Mouse (Mus musculus) forebrain, embryonic 14.5 days (tissue): ENCODE data around the gene Cog3. TPM values are rescaled to one million over a fixed set of nuclear protein-coding genes. Genes with fewer than 3 reads are reported as not detected.

Source experiments
- ATAC-seq: fragments of 200-750 bp; cut with Nextera tagmentation; 2 replicates; pipeline ENCODE4 v1.8.0; 2017; ENCODE audit warnings: mild to moderate bottlenecking, moderate library complexity
- DNase-seq: peaks from one replicate; pipeline ENCODE4 v3.0.0-alpha.2; 2015; ENCODE audit warnings: low spot score
- H3K27ac ChIP-seq: fragments of 300-500 bp; sonication (generic); 2 replicates; pipeline ENCODE4 v1.5.1; 2014; ENCODE audit warnings: low read depth, mild to moderate bottlenecking, control low read depth, low read length, moderate library complexity
- H3K27me3 ChIP-seq: fragments of 300-500 bp; sonication (generic); replicated peaks from 2 replicates; pipeline ENCODE4 v1.6.1; 2014; ENCODE audit warnings: low read length, control low read depth, mixed read lengths; ENCODE audit not compliant: control insufficient read depth, insufficient read depth
- H3K36me3 ChIP-seq: fragments of 300-500 bp; sonication (generic); 2 replicates; pipeline ENCODE4 v1.6.1; 2014; ENCODE audit warnings: low read length, control low read depth; ENCODE audit not compliant: control insufficient read depth, insufficient read depth
- H3K4me1 ChIP-seq: fragments of 300-500 bp; sonication (generic); 2 replicates; pipeline ENCODE4 v1.6.1; 2014; ENCODE audit warnings: antibody characterized with exemption, low read length, control low read depth; ENCODE audit not compliant: control insufficient read depth, insufficient read depth
- H3K4me2 ChIP-seq: fragments of 300-500 bp; sonication (generic); 2 replicates; pipeline ENCODE4 v1.6.1; 2014; ENCODE audit warnings: mild to moderate bottlenecking, control low read depth, low read length
- H3K4me3 ChIP-seq: fragments of 300-500 bp; sonication (generic); 2 replicates; pipeline ENCODE4 v1.5.1; 2014; ENCODE audit warnings: low read depth, low read length, control low read depth
- H3K9ac ChIP-seq: fragments of 300-500 bp; sonication (generic); 2 replicates; pipeline ENCODE4 v1.6.1; 2014; ENCODE audit warnings: mild to moderate bottlenecking, low read length, control low read depth, moderate library complexity
- H3K9me3 ChIP-seq: fragments of 300-500 bp; sonication (generic); replicated peaks from 2 replicates; pipeline ENCODE4 v1.6.1; 2016; ENCODE audit warnings: low read length, control low read depth, mixed read lengths; ENCODE audit not compliant: control insufficient read depth
- WGBS: fragments of 180-500 bp; shearing (Covaris S2); extraction: QIAGEN DNeasy Blood & Tissue Kit; methylation state at CpG from one replicate; pipeline ENCODE4 v1.1.7; 2014; 5-methylcytosine and 5-hydroxymethylcytosine counted together
- polyA plus RNA-seq: library from polyadenylated mRNA; unstranded; fragments of >200 nt; fragmentation: Nextera tagmentation; extraction: Ambion mirVana; gene quantifications from 2 replicates; pipeline ENCODE4 v1.2.1, GENCODE M21; 2014

The Cog3 gene
- polyA plus RNA-seq, 1 experiment from 2014 or later, result 22.5 TPM

DNA sequence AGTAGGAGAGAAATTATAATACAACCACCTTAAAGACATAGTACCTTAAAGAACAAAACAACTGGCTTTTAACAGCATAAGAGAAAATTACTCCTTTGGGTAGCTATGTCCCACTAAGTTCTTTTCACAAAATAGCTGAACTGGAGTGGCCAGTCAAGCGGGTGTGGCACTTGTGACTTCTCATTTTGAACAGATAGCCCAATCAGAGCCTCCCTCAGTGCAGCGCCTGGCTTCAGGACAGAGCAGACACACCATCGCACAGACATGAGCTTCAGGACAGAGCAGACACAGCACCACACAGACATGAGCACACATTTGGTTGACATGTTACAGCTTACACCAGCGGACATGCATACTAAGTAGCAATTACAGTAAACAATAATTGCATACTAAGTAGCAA, 3.3 kb downstream of the Cog3 start:
- Histone ChIP-seq H3K9me3 (no peaks in the 10 kb centered on the region), H3K27me3 (0 out of 2 replicates have a peak, but pooled peaks cover 2% of the 10 kb centered on the region), H3K9ac (no peak overlapping the region), H3K36me3 (peaks cover 13% of the 10 kb centered on the region; the same call in 1 of the 2 replicates), H3K4me2 (no peak overlapping the region), H3K4me3 (no peak overlapping the region), H3K4me1 (peaks cover 23% of the 10 kb centered on the region), H3K27ac (0 out of 2 replicates have a peak overlapping the region, but pooled peaks have one; percentile 39)
- WGBS, result 77% methylated on average over 4 of the region's 4 CpGs
- no peak for DNase-seq
- no peak for ATAC-seq

DNA sequence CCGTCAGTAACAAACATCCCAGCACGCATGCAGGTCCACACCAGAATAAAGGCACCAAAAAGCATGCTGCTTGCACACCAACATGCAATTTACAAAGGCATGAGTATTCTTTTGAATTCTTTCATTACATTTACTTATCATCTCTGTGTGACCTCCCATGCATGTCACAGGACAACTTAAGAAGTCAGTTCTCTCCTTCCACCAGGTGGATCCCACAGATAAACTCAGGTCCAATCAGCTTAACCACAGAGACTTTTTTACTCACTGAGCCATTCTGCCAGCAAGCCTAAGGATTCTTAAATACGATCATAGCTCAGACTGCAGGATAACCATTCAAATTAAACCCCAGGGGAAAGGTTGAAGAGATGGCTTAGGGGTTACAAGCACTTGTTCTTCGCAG, 5.2 kb downstream of the Cog3 start:
- Histone ChIP-seq H3K27ac (no peak overlapping the region), H3K4me2 (no peak overlapping the region), H3K9me3 (no peaks in the 10 kb centered on the region), H3K27me3 (no peaks in the 10 kb centered on the region), H3K36me3 (peaks cover 26% of the 10 kb centered on the region), H3K4me1 (peaks cover 23% of the 10 kb centered on the region), H3K9ac (no peak overlapping the region), H3K4me3 (no peak overlapping the region)
- WGBS, result 96% methylated on average over 4 of the region's 4 CpGs
- DNase-seq (no peak), ATAC-seq (no peak)

DNA sequence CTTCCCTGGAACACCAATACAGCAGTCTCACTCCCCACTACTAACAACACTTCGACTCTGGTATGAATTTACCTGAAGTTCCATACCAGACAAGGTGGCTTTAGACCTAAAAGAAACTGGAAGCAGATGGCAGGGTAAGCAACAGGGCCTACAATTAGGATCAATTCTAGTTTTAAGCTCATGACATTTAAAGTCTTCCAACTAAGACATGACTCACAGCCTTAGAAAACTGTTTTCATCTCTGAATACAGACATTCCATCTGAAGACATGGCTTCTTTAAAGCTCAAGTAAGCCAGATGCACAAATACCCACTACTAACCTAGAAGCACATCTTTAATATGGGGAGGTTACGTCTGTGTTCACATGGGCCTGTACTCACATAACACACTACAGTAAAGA, 6.4 kb downstream of the Cog3 start:
- no peak overlapping the region for H3K27ac ChIP-seq
- H3K36me3 ChIP-seq, result peaks cover 32% of the 10 kb centered on the region
- no peaks in the 10 kb centered on the region for H3K27me3 ChIP-seq
- ATAC-seq (no peak), DNase-seq (no peak)
- WGBS, result 92% methylated on average over 2 of the region's 2 CpGs
- no peak overlapping the region for H3K4me3 ChIP-seq
- H3K4me1 ChIP-seq, result peaks cover 16% of the 10 kb centered on the region
- no peaks in the 10 kb centered on the region for H3K9me3 ChIP-seq
- no peak overlapping the region for H3K9ac ChIP-seq
- H3K4me2 ChIP-seq, result no peak overlapping the region

DNA sequence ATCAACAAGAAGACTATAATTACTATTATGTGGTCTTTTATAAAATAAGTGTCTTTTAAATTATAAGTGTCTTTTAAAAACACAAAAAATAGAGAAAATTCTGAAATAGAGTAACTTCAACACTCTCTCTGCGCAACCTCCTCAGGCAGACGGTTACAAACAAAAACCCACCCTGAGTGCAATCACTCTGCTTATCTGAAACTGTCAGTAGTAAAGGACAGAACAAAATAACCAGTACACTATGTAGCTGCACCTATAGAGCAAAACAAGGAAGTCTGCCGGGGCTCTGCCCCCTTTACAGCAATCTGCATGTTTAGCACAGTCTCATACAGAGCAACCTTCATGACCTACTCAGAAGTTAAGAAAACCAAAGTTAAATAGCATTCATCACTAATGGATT, 12.4 kb downstream of the Cog3 start:
- H3K9me3 ChIP-seq, result no peaks in the 10 kb centered on the region
- H3K27ac ChIP-seq, result no peak overlapping the region
- DNase-seq (no peak), ATAC-seq (no peak)
- H3K36me3 ChIP-seq, result peaks cover 69% of the 10 kb centered on the region
- H3K27me3 ChIP-seq, result no peaks in the 10 kb centered on the region
- H3K4me1 ChIP-seq, result no peaks in the 10 kb centered on the region
- H3K4me2 ChIP-seq, result no peak overlapping the region
- WGBS, result 85% methylated on average over 3 of the region's 3 CpGs
- no peak overlapping the region for H3K4me3 ChIP-seq
- H3K9ac ChIP-seq, result no peak overlapping the region

DNA sequence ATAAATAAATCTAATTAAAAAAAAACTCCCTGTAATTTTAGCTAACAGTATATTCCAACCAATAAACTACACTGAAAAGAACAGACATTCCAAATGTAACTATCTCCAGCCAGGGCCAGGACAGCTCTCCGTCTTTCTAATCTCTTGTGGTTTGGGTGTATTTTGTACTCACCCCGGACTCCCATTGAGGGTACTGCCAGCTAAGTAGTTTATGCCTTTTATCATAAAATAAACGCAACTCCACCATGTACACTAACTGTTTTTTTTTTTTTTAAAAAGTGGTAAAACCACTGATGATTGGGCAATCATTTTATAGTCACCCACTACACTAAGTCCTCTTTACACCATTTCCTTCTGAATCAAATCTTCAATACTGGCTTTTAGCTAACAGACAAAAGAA, 18.7 kb downstream of the Cog3 start:
- Histone ChIP-seq H3K27me3 (no peaks in the 10 kb centered on the region), H3K9me3 (no peaks in the 10 kb centered on the region), H3K4me2 (no peak overlapping the region), H3K36me3 (peaks cover 86% of the 10 kb centered on the region), H3K4me3 (no peak overlapping the region), H3K27ac (no peak overlapping the region), H3K9ac (no peak overlapping the region), H3K4me1 (no peaks in the 10 kb centered on the region)
- 99% methylated on average over 3 of the region's 3 CpGs for WGBS
- no peak for ATAC-seq
- no peak for DNase-seq

DNA sequence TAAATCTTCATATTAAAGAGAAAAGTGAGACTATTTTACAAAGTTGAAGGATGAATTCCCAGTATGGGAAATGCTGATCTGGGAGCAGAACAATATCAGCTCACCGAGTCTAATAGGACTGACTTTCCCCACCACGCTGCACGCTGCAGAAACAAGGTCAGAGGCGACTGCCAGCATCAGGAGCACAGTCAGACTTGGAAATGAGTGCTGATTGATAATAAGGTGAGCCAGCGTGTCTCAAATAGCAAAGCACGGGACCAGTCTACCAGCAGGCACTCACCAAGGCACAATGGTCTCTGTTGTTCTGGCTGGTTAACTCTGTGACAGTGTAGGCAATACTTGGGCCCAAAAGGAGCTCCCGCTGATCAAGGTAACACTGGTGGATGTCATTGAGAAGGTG, 21.7 kb downstream of the Cog3 start:
- peaks cover 93% of the 10 kb centered on the region for H3K36me3 ChIP-seq
- ATAC-seq, result no peak

DNA sequence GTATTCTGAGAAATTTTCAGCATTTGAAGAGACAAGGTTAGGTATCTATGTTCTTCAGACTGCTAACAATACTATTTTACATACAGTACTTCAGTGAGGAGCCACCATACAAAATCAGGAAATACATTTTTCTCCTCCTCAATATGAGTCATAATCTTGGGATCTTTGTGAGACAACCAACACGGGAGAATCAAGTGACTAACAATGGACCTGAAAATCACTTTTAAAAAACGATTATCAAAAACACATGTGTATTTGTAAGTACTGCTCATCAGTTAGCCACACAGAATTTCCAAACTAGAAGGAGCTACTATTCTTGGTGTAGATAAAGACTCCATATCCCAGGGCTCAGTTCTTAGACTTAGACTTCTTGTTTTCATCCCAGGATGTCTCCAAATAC, 23.0 kb downstream of the Cog3 start:
- DNase-seq, result no peak
- H3K4me2 ChIP-seq, result no peak overlapping the region
- H3K4me1 ChIP-seq, result no peaks in the 10 kb centered on the region
- H3K36me3 ChIP-seq, result peaks cover 92% of the 10 kb centered on the region
- no peaks in the 10 kb centered on the region for H3K27me3 ChIP-seq
- H3K27ac ChIP-seq, result no peak overlapping the region
- no peak for ATAC-seq
- WGBS, result 89% methylated on average over 2 of the region's 2 CpGs
- H3K9ac ChIP-seq, result no peak overlapping the region
- H3K4me3 ChIP-seq, result no peak overlapping the region
- H3K9me3 ChIP-seq, result no peaks in the 10 kb centered on the region

More for the DNA sequence above, 21.7 kb downstream of the Cog3 start:
- Histone ChIP-seq H3K4me2 (no peak overlapping the region), H3K9ac (no peak overlapping the region), H3K27ac (no peak overlapping the region), H3K4me3 (no peak overlapping the region), H3K9me3 (no peaks in the 10 kb centered on the region), H3K4me1 (no peaks in the 10 kb centered on the region), H3K27me3 (no peaks in the 10 kb centered on the region)
- no peak for DNase-seq
- 90% methylated on average over 7 of the region's 7 CpGs for WGBS

DNA sequence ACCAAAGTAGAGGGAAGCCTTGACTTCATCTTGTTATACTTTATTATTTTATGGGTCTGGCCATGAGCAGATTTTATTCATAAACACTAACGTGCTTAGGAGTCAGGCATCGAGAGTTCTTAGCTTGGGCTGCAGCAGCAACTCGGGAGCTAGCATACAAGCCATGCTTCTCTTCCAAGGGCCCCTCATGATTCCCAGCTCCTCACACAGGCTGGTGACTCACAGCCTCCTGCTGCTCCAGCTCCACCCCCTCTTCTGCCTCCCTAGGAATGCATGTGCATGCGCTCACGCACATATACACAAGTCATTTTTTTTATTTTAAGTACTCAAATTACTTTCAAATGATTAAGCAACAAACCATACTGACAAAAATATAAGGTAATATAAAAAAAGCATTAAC, 26.2 kb downstream of the Cog3 start:
- no peaks in the 10 kb centered on the region for H3K9me3 ChIP-seq
- no peak for ATAC-seq
- 85% methylated on average over 5 of the region's 5 CpGs for WGBS
- no peak overlapping the region for H3K4me3 ChIP-seq
- peaks cover 80% of the 10 kb centered on the region for H3K36me3 ChIP-seq
- H3K9ac ChIP-seq, result no peak overlapping the region
- no peak overlapping the region for H3K4me2 ChIP-seq
- H3K4me1 ChIP-seq, result no peaks in the 10 kb centered on the region
- no peaks in the 10 kb centered on the region for H3K27me3 ChIP-seq
- DNase-seq, result no peak
- no peak overlapping the region for H3K27ac ChIP-seq

DNA sequence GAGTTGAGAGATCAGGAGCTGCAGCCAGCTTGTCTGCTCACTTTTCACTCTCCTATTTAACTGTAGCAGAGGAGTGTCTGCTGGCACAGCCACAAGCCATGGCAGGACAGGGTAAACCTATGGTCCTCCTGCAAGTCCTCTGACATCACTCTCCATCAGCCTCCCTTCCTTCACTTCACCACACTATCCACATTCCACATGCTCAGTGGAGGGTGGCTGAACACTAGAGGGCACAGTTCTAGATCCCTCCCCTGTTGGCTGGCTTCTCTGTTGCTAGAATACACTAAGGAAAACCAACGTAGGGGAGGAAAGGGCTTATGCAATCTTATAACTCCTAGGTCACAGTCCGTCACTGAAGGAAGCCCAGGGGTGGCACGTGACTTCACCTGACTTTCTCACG, 27.3 kb downstream of the Cog3 start:
- no peak overlapping the region for H3K4me2 ChIP-seq
- H3K9me3 ChIP-seq, result no peaks in the 10 kb centered on the region
- H3K4me3 ChIP-seq, result no peak overlapping the region
- H3K27ac ChIP-seq, result no peak overlapping the region
- ATAC-seq, result no peak
- H3K27me3 ChIP-seq, result no peaks in the 10 kb centered on the region
- no peaks in the 10 kb centered on the region for H3K4me1 ChIP-seq
- 73% methylated on average over 4 of the region's 4 CpGs for WGBS
- H3K9ac ChIP-seq, result no peak overlapping the region
- peaks cover 75% of the 10 kb centered on the region for H3K36me3 ChIP-seq
- peak; percentile 13 for DNase-seq
